Mouse (Mus musculus) ZHBTc4 (cell line): Measurements from ENCODE around the gene Cdk11b.
"Not testable (repeated sequence)": the region's sequence is repeated elsewhere in the genome, so short reads cannot be mapped to it uniquely, and the experiment has no call there.

Experiments used
- DNase-seq: peaks from one replicate; pipeline ENCODE4 v3.0.0-alpha.2; 2011; ENCODE audit warnings: low read depth, low spot score

The Cdk11b gene

DNA sequence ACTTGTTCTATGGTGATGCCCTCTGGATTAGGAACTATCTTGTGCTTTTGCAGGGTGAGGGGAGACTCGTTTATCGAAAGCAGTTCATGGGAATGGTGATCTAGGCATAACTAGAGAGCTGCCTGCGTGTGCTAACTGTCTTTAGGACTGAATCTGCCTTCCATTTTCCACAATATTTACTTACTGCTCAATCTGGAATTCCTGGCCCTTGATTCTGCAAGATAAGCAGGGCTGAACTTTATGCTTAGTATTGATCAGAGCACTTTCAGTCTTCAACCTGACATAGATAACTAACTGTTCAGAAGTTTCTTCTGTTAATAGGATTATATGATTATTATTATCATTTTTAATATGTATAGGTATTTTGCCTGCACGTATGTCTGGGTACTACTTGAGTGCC is 19.5 kb upstream of the Cdk11b start:
- no peak for DNase-seq

DNA sequence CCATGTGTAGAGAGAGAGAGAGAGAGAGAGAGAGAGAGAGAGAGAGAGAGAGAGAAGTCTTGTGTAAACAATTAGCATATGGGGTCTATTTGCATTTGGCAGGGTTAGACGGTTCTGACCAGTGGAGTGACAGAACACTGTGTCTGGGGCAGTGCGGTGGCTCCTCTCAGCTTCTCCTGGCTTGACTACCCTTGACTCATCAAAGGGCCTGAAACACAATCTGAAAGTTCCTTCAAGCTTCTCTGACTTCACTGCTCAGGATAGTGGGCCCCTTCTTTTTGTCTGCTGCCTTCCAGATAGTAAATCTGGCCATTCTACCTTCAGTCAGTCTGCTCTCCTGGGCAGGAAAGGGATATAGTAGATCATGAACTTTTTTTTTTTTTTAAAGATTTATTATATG is 17.8 kb upstream of the Cdk11b start:
- DNase-seq = no peak

GRCm38 (mm10) chr4:155611860-155612259 is 12.8 kb upstream of the Cdk11b start:
- DNase-seq = no peak

GRCm38 (mm10) chr4:155613264-155613663 is 11.4 kb upstream of the Cdk11b start:
- DNase-seq = no peak

DNA sequence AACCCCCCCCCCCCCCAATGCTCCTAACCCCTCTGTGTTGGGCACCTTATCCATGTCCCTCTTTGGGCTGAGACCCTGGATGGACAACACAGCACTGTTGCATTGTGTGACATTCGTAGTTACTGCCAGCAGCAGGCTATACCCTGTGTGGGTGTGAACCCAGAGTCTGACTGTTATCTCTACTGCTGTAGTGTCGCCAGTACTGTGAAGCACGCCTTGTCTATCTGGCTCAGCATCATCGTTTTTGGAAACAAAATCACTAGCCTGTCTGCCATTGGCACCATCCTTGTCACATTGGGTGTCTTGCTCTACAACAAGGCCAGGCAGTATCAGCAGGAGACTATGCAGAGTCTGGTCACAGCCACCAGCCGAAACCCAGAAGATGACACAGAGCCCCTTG is 6.3 kb upstream of the Cdk11b start:
- DNase-seq = no peak

DNA sequence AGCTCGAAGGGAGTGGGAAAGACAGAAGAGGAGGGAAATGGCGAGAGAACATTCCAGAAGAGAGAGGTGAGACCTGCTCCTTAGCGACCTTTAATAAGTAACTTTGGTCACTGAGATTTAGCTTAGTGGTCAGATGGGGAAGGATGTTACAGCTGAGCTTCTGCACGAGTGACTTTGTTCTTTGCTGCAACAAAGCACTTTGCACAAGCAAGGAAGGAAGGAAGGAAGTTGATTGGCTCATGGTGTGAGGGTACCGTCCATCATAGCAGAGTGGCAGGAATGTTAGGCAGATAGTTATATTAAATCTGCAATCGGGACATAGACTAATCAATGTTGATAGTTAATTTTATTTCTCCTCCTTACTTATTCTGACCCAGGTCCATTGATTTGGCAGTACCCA is 5.6 kb downstream of the Cdk11b start:
- no peak for DNase-seq

GRCm38 (mm10) chr4:155635766-155636499 is 11.3 kb downstream of the Cdk11b start:
- DNase-seq = no peak

DNA sequence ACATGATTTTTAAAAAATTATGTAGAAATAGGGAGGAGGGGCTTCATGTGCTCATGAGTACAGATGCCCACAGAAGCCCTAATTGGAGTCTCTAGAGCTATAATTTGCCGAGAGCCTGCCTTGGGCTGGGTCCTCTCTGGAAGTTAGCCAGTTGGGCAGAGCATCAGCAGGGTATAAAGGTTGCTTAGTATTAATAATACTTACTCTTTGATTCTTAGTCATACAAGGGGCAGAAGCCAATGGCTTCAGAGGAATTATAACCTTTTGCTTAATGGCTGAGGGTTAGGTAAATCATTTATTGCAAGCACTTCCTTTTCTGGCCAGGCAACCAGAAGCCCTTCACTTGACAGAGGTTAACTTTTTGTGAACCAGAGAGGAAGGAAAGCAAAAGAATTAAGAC is 18.9 kb downstream of the Cdk11b start:
- no peak for DNase-seq

GRCm38 (mm10) chr4:155645308-155645707 is 20.7 kb downstream of the Cdk11b start, which contains the start of gene Gm10563:
TSS of gene Gm10563 (minus strand) at chr4:155645408.
- not testable (repeated sequence) for DNase-seq

GRCm38 (mm10) chr4:155645721-155646120 is 21.1 kb downstream of the Cdk11b start:
- no peak for DNase-seq

DNA sequence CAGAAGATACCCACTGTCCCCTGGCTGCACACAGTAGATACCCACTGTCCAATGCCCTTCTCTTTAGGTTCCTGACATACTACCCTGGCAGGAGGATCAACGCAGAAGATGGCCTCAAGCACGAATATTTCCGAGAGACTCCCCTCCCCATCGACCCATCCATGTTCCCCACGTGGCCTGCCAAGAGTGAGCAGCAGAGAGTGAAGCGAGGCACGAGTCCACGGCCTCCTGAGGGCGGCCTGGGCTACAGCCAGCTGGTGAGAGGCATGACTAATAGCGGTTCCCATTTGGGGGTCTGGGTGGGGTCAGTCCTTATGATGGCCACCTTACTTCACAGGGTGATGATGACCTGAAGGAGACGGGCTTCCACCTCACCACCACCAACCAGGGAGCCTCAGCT is 24.7 kb downstream of the Cdk11b start:
- DNase-seq = no peak

GRCm38 (mm10) chr4:155651553-155652269 is 27.1 kb downstream of the Cdk11b start:
- peak; percentile 68 for DNase-seq

- DNase-seq = no peak
Measured at GRCm38 (mm10) chr4:155652283-155653085, 27.8 kb downstream of the Cdk11b start.

DNA sequence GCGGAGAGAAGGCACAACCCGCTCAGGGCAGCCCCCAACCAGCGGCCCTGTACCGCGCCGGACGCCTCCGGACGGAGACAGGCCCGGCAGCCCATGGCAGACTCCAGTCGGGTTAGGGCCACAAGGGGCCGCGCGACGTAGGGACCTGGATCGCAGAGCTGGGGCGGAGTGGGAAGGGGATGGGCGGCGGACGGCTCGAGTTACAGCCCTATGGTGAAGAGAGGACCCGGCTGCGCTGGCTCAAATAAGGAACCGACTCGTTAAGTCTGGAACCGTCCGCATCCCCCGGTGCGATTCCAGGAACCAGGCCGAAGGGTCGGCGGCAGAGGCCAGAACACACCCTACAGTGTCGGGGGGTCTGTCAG is 28.4 kb downstream of the Cdk11b start, which contains the start of gene Mmp23:
Mmp23 (minus strand) TSS at position 299 of the 365 bp plus-strand sequence.
- DNase-seq = peak; percentile 71

GRCm38 (mm10) chr4:155653451-155654182 is 29.0 kb downstream of the Cdk11b start:
- DNase-seq = peak; percentile 61

GRCm38 (mm10) chr4:155654183-155654455 is 29.5 kb downstream of the Cdk11b start:
- DNase-seq = no peak

DNA sequence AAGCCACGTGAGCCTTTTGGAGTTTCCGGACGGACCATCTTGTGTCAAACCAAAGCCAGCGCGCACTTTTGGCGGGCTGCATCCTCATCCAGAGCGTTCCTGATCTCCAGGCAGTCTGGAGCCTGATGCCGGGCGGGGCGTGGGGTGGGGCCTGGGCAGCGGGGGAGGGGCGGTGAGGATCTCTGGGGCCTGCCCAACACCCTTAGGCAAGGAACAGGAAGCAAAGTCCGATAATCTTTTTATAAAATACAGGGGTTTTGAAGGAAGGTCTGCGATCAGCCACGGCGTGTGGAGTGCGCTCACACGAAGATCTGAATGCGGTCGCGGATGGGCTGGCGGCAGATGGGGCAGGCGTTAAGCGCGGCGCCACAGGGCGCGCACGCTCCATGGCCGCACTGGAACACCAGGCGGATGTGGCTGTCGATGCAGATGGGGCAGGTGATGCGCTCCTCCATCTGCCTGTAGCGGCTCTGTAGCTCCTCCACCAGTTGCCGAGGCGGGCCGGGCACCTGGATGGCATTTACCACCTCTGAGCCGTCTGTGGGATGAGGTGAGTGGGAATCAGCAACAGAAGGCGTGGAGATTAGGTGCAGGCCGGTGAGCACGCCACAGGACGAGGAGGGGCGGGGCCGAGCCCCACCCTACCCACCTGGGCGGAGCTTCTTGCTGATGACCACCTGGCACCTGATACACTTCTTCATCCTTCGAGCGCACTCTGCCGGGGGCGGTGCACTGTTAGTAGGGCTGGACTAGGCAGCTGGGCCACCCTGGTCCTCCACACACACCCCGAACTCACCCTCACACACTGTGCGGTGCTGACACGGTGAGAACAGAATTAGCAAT is 30.0 kb downstream of the Cdk11b start:
- DNase-seq = peak; percentile 84

DNA sequence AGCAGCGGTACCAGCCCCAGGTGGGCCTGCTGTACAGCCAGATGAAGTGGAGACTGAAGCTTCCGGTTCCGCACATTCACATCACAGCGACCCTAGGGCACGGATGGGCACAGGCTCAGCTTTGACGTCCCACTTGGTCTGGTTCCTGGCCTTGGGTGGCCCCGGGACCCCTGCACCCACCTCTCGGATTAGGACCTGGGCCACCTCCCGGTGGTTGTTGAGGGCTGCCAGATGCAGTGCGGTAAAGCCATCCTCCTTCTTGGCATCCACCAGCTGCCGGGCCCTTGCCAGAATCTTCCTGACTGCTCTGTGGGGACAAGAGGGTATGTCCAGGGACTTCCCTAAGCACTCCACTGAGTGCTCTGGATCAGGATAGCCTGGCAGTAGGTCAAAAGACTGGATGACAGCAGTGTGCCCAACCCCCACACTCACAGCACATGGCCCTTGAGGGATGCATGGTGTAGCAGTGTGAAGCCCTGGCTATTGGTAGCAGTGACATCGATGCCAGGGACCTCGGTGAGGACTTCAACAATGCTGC is 31.6 kb downstream of the Cdk11b start:
- DNase-seq = no peak

GRCm38 (mm10) chr4:155658961-155659360 is 34.3 kb downstream of the Cdk11b start:
- no peak for DNase-seq

GRCm38 (mm10) chr4:155660641-155661040 is 36.0 kb downstream of the Cdk11b start:
- peak; percentile 18 for DNase-seq

- DNase-seq = no peak
Measured at GRCm38 (mm10) chr4:155666903-155667302, 42.2 kb downstream of the Cdk11b start.
